In the genomic region with DNA sequence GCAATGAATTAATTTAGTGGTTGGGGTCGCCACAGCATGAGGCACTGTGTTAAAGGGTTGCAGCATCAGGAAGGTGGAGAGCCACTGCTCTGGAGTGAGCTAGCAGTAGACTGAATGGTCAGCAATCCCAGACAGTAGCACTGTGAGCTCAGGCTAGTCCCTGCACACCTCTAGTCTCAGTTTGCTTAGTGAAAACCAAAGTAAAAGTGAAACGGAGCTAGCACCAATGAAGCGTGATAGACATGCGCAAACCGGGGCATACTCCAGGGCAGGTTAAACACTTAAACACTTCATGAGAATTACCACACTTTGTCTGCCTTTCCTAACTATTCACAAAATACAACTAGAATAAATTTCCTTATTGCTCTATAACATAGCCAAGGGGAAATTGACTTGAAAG, we compare ENCODE assay signal across 23 mouse cellular contexts.
A peak's percentile ranks its signal among the peaks of the same experiment; 100 is the strongest.
DNase-seq lines count a peak whose midpoint lies in the region; ATAC-seq lines count a peak whose summit lies in the region.
"Had no signal": no experiment of that assay in that cellular context is flagged by ENCODE, and none has a peak within 500 bp of the region (broad histone marks: within the 10 kb centered on the region; RNA-seq: fewer than 3 reads in every experiment).

No protein-coding gene starts in this region.

- H3K36me3 ChIP-seq in megakaryocyte, embryonic 14.5 days (replicated peaks; ENCODE audit: low read length) = no peaks in the 10 kb centered on the region
- H3K36me3 ChIP-seq in hindbrain, embryonic 11.5 days (ENCODE audit: control insufficient read depth, insufficient read depth, low read length) = no peaks in the 10 kb centered on the region
- H3K36me3 ChIP-seq: embryonic facial prominence, embryonic 10.5 days; forebrain, embryonic 15.5 days; heart, embryonic 12.5 days; hindbrain, embryonic 12.5 days; liver, embryonic 13.5 days; midbrain, embryonic 12.5 days; neural tube, embryonic 13.5 days had no signal

- no peak overlapping the region for H3K9ac ChIP-seq in hindbrain, embryonic 11.5 days (ENCODE audit: low read depth, low read length)
- H3K9ac ChIP-seq: forebrain, embryonic 15.5 days; heart, embryonic 12.5 days; hindbrain, embryonic 12.5 days; liver, embryonic 13.5 days; lung, embryonic 14.5 days; midbrain, embryonic 12.5 days; neural tube, embryonic 13.5 days had no signal

- WGBS in hindbrain, embryonic 11.5 days = 90% methylated on average over 5 of the region's 5 CpGs

- peak overlapping the region; percentile 84 for H3K4me3 ChIP-seq in megakaryocyte, embryonic 14.5 days (replicated peaks)
- no peak overlapping the region for H3K4me3 ChIP-seq in hindbrain, embryonic 11.5 days (ENCODE audit: low read depth, low read length)
- H3K4me3 ChIP-seq: embryonic facial prominence, embryonic 10.5 days; forebrain, embryonic 15.5 days; heart, embryonic 12.5 days; hindbrain, embryonic 12.5 days; liver, embryonic 13.5 days; midbrain, embryonic 12.5 days; neural tube, embryonic 13.5 days had no signal

- ATAC-seq in megakaryocyte, adult 5-6 weeks (ENCODE audit: poor library complexity, severe bottlenecking) = no peak
- peak; percentile 27 for ATAC-seq in activated CD4-positive, CD25-positive, alpha-beta regulatory T cell, adult 4 months
- no peak for ATAC-seq in hindbrain, embryonic 11.5 days (ENCODE audit: low FRiP score)
- ATAC-seq: forebrain, embryonic 15.5 days had no signal

- peak; percentile 48 to 56 for DNase-seq in B cell, adult 2 months
- peak; percentile 51 for DNase-seq in naive thymus-derived CD4-positive, alpha-beta T cell, adult 2 months (ENCODE audit: low read depth)
- DNase-seq in heart, postnatal 25 days (ENCODE audit: low spot score) = no peak
- no peak for DNase-seq in hindbrain, embryonic 11.5 days (ENCODE audit: low spot score)
- DNase-seq: cerebellum, adult 11 months; cerebellum, adult 9-11 months; gastrocnemius, postnatal 10 days; heart, adult 18-20 months; kidney, adult 18-20 months; layer of hippocampus, adult 9-11 months; lung, embryonic 14.5 days; right cerebral cortex, adult 18-20 months had no signal

- H3K27me3 ChIP-seq in megakaryocyte, embryonic 14.5 days (replicated peaks) = no peaks in the 10 kb centered on the region
- no peaks in the 10 kb centered on the region for H3K27me3 ChIP-seq in hindbrain, embryonic 11.5 days (ENCODE audit: control insufficient read depth, insufficient read depth, low read length)
- H3K27me3 ChIP-seq: forebrain, embryonic 15.5 days; heart, embryonic 12.5 days; hindbrain, embryonic 12.5 days; liver, embryonic 13.5 days; midbrain, embryonic 12.5 days; neural tube, embryonic 13.5 days had no signal

- H3K4me1 ChIP-seq in megakaryocyte, embryonic 14.5 days = peaks cover 50% of the 10 kb centered on the region
- no peaks in the 10 kb centered on the region; the same call in 1 of the 2 replicates for H3K4me1 ChIP-seq in hindbrain, embryonic 11.5 days (replicated peaks; ENCODE audit: control insufficient read depth, insufficient read depth, low read length)

- no peak overlapping the region for H3K27ac ChIP-seq in hindbrain, embryonic 11.5 days (ENCODE audit: low read depth, low read length)
- H3K27ac ChIP-seq: embryonic facial prominence, embryonic 10.5 days; forebrain, embryonic 15.5 days; hindbrain, embryonic 12.5 days; kidney, postnatal 0 days; liver, embryonic 13.5 days; midbrain, embryonic 12.5 days; neural tube, embryonic 13.5 days had no signal

- H3K4me2 ChIP-seq in hindbrain, embryonic 11.5 days (replicated peaks; ENCODE audit: low read depth, low read length) = no peak overlapping the region
- H3K4me2 ChIP-seq: forebrain, embryonic 15.5 days; heart, embryonic 12.5 days; hindbrain, embryonic 12.5 days; liver, embryonic 13.5 days; lung, embryonic 14.5 days; midbrain, embryonic 12.5 days; neural tube, embryonic 13.5 days had no signal

- H3K9me3 ChIP-seq in megakaryocyte, embryonic 14.5 days = no peaks in the 10 kb centered on the region
- H3K9me3 ChIP-seq in hindbrain, embryonic 11.5 days (ENCODE audit: control insufficient read depth, low read length) = no peaks in the 10 kb centered on the region
- H3K9me3 ChIP-seq: embryonic facial prominence, embryonic 10.5 days; forebrain, embryonic 15.5 days; heart, embryonic 12.5 days; hindbrain, embryonic 12.5 days; liver, embryonic 13.5 days; midbrain, embryonic 12.5 days; neural tube, embryonic 13.5 days had no signal

- intact Hi-C loops in heart, postnatal 25 days (cut with DNase I) = no loop called here

Comparison
In these comparisons a context has a peak if more than half of its experiments do, and no peak if none do; other contexts are left out.
1. DNase-seq: peak in B cell, adult 2 months (2 of 2) and naive thymus-derived CD4-positive, alpha-beta T cell, adult 2 months (single experiment); none in heart, postnatal 25 days (single experiment) and hindbrain, embryonic 11.5 days (single experiment).